Mouse (Mus musculus) right cerebral cortex, postnatal 25 days (tissue): ENCODE results near the gene Zfp646.
A peak's percentile ranks its signal among the peaks of the same experiment; 100 is the strongest.

Experiments
- DNase-seq: peaks from one replicate; pipeline ENCODE4 v3.0.0; 2022

Gene Zfp646

GRCm38 (mm10) chr7:127922451-127923275 is 46.6 kb downstream of the Zfp646 start:
- no peak for DNase-seq

DNA sequence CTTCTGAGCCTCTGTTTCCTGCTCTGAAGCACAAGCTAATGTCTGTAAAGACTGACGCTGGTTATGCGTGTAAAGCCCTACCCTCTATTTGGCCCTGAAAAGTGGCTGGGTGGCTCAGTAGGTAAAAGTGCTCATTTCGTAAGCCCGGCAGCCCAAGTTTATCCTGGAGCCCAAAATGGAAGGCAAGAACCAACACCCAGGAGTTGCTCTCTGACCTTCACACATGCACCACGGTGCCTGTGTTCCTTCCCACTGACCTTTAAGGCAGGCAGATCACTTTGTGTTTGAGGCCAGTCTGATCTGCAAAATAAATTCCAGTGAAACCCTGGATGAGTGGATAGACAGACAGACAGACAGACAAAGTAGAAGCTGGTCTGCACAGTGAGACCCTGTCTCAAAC is 47.7 kb downstream of the Zfp646 start:
- DNase-seq: no peak

GRCm38 (mm10) chr7:127925252-127925651 is 49.2 kb downstream of the Zfp646 start:
- DNase-seq: no peak

GRCm38 (mm10) chr7:127926066-127926465 is 50.0 kb downstream of the Zfp646 start:
- no peak for DNase-seq

DNA sequence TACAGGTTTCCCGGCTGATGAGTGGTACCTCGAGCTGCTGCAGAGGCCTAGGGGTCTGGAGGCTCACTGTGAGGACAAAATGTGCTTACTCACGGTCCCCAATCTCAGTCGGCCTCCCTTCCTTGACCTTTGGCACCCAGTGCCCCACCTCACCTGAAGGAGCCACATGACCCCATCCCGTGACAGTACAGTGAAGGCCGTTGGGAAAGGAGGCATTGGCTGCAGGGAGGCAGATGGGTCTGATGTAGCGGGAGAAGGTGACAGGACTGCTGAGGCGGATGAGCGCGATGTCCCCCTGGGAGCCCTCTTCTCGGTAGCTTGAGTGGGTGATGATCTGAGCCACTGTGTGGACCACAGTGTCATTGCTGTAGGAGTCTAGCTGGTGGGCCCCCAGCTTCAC is 50.8 kb downstream of the Zfp646 start:
- no peak for DNase-seq

- DNase-seq: no peak
Observed at GRCm38 (mm10) chr7:127927726-127928125, 51.7 kb downstream of the Zfp646 start.

DNA sequence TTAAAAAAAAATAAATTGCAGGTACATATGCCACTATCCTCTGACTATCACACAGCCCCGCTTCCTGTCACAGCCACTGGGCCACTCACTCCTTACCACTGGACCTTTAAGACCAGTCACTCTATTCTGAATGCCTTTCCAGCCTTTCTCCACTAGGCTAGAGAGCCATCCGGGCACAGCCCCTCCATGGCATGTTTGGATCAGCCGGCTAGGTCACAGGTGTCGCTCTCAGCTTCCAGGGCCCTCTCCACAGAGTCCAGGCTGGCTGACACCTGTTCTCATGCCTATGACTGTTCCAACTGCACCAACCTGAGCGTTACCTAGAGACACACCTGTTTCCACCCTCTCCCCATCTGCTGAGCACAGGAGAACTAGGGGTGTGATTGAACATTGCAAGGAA is 52.6 kb downstream of the Zfp646 start:
- DNase-seq: no peak

DNA sequence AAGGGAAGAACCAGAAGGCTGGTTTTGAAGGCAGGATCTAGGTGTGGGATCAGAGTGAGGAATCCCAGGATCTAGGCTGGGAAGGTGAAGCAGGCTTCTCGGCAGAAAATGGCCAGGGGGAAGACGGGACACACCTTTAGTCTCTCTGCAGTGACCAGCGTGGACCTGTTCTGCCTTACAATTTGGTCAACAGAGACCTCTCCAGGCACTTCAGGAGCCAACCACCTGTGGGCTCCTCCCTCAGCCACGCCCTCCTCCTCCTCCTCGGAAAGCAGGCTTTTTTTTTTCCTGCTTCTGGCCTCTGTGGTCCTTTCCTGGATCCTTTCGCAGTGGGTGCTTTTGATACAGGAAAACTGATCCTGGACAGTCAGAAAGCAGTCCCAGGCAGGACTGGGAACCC is 53.9 kb downstream of the Zfp646 start, which contains the start of gene Prss8:
Gene Prss8, minus strand, starts transcription at position 182 of the 400 bp plus-strand sequence.
- no peak for DNase-seq

DNA sequence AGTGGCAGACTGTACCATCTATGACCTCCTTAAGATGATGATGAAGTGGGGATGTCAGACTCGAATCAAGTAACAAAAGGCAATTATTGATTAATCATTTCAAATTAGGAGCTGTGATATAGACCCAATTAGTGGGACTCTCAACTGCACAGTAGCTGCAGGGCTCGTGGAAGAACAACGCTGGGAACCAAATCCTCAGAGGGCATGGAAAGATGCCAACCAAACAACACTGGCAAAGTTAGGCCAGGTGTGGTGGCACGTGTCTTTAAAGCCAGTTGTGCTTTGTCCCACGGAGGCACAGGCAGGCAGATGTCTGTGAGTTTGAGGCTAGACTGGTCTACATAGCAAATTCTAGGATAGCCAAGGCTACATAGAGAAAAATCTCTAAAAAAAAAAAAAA is 54.6 kb downstream of the Zfp646 start:
- DNase-seq: no peak

DNA sequence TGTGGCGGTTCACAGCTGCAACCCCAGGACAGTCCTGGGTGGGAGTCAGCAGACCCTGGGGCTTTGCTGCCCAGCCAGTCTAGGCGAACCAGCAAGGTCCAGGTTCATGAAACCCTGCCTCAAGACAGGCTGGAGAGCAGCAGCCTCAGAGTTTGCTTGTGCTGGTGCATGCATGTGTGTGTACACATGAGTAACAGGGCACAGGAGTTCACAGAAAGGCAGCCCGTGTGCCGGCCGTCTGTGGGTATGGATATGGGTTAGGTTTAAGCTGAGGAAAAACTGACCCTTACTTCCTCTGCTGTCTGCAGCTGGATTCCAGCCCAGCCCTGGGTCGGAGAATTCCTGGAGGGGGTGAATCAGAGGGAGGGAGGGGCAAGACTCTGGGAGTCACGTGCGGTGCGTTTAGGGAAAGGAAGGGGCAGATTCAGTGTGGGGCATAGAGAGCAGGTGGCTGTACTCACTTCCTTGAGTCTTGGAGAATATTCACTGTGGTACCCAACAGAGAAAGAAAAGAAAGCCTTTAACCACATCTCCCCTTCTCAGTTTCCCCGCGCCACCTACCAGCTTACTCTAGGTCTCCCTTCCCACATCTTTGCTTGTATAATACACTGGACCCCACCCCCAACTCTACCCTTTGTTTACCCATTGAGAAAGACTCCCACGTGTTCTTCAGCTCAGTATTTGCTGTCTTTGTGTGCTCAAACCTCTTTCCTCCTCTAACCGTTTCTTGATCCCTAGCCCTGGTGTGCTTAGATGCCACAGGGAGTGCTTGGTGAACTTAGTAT is 55.5 kb downstream of the Zfp646 start:
- DNase-seq: no peak

- DNase-seq: no peak
Observed at GRCm38 (mm10) chr7:127932273-127933031, 56.4 kb downstream of the Zfp646 start.

DNA sequence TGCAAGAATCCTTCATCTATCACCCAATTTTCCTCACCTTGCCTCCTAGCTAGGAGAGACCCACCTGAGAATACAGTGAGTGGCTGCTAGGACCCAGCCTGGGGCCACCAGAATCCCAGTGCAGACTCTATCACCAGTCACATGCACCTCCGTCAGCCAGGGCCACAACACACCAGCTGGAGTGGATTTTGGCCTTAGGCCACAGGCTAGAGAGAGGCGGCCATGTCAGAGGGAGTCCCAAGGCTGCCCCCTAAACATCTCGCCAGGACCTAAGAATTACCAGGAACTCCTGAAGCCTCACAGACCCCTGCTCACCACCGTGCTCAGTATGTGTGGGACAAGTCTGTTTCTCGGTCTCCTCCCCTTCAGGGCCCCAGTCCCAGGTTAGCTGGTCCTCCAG is 58.1 kb downstream of the Zfp646 start:
- no peak for DNase-seq

GRCm38 (mm10) chr7:127935028-127935722 is 59.2 kb downstream of the Zfp646 start:
- DNase-seq: peak; percentile 95
